Mouse (Mus musculus): ENCODE results near the gene Pax7.

DNA sequence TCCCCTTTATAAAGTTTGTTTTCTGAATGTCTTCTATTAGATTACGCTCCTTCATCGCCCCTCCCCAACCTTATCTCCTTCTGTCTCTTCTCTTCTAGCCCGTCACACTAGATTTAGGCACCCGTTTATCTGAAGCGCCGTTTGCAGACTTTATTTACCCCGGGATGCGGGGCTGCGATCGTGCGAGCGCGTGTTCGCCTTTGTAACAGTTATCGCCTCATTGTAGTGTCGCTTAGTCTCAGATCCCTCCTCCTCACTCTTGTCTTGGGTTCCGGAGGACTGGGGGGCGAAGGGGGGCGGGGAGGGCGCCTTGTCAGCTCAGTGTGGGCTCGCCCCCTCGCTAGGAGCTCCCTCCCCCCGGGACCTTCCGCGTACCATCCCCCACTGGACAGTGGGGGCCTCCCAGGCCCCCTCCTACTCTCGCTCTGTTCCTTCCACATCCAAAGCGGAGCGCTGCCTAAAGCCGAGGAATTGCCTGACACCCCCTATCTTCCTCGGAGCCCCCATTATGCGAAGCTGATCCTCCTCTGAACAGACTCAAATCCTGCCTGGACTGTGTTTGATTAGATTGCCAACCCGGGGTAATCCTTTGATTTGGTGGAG is 9.4 kb downstream of the Pax7 start:
- TF ChIP-seq CTCF (IDR thresholded peaks at IDR 0.05; ENCODE audit: insufficient read depth, low read length) (no peak), POLR2A (IDR thresholded peaks at IDR 0.05; ENCODE audit: borderline replicate concordance, extremely low read depth, low read depth, low read length) (no peak)

Data from lung, adult 2 months (tissue).